Mouse (Mus musculus) frontal cortex, adult (tissue): ENCODE results near the gene BC005624.
A peak's percentile ranks its signal among the peaks of the same experiment; 100 is the strongest.
"Not testable (repeated sequence)": the region's sequence is repeated elsewhere in the genome, so short reads cannot be mapped to it uniquely, and the experiment has no call there.

Experiments
- ATAC-seq: cut with Nextera tagmentation; 2 replicates; pipeline ENCODE4 v1.9.2; 2017; ENCODE audit warnings: mild to moderate bottlenecking, moderate library complexity, mixed read lengths; ENCODE audit not compliant: low TSS enrichment

Gene BC005624

DNA sequence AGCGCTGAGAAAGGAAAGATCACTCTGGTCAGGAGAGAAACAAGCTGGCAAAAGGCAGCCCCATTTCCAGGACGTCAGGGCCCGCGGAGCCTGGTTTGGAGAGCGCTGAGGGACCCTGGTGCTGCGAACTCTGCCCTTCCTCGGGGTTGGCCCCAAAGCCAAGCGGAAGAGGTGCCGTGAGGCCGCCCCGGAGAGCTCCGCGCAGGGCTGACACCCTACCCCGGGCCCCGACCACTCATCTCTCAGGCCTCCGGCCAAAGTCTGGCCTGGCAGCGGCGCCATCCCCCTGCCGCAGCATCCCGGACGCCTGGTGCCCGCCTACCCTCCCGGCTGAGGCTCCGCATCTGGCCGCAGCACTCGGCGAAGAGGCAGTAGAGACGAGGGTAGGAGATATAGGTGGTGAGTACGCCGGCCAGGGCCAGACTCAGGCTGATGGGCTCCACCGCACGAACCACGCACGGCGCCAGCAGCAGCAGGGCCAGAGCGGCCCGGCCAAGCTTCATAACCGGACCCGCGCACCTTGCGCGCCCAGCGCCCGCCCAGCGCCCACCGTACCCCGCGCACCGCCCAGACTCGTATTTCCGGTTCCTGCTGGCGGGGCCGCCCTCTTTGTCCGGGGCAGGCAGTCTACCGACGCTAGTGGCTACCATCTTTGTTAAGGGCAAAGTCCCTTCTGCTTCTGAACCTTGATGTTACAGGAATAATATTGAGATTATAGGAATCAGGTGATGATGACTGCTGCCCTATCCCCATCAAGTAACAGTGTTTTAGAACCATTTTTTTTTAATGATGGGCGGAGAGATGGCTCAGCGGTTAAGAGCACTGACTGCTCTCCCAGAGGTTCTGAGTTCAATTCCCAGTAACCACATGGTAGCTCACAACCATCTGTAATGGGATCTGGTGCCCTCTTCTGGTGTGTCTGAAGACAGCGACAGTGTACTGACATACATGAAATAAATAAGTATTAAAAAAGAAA is 14.4 kb downstream of the BC005624 start, which contains the start of gene Tor1a:
Gene Tor1a (minus strand): TSS at position 582 of the 976 bp plus-strand sequence.
- peak; percentile 92 for ATAC-seq

DNA sequence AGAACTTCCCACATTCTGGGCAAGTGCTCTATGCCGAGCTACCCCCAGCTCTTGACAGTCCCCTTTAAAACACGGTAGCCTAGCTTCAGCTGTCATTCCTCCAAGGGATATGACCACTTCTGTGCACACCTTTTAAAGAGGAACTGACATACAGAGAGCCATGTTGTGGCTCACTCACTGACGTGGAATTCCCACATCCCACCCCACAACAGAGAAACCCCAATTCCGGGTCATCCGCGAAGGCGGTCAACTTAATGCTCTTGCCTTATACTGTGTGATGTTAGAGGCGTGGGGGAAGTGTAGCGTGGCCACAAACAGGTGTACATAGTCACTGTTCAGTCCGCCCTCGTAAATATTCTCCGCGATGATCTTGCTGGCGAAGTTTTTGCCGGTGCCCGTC is 15.2 kb downstream of the BC005624 start:
- ATAC-seq, result no peak

DNA sequence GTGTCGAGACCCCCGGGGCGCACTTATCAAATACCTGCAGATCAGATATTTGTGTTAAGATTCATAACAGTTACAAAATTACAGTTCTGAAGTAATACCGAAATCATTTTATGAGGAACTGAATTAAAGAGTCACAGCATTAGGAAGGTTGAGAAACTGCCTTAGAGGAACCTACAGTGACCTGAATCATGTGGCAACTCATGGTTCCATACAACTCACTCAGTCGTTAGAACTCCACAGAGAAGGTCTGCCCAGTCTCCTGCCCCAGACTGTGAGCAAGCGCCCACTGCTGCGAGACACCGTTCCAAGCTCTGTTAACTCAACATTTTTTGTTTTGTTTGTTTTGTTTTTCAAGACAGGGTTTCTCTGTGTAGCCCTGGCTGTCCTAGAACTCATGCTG is 16.4 kb downstream of the BC005624 start:
- no peak for ATAC-seq

DNA sequence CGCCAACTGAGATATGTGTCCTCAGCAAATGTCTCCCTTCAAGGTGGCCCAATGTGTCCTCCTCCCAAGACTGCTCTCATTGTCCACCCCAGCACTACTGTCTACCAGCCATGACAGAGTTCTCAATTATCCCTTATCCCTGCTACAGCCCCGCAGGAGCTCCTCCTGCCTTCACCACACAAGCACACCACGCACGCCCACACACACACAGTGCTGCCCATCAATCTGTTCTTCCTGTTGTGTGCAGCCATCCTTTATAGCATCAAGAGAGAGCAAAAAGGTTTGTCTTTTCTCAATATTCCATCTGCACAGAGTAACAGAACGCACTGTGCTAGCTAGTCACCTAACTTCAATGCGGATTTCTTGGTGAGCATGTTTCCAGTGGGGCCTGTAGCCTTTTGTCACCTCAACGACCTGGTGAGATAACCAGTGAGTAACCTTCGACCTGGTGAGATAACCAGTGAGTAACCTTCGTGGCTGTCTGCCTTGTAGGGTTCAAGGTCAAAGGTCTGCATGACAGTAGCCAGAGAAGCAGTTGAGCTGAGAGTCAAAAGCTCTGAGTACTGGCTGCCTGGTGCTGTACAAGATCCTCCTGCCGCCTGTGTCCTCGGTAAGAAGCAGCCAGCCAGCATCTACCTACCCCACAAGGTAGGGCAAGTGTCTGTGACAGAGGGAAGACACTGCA is 19.3 kb downstream of the BC005624 start:
- ATAC-seq, result peak; percentile 53

DNA sequence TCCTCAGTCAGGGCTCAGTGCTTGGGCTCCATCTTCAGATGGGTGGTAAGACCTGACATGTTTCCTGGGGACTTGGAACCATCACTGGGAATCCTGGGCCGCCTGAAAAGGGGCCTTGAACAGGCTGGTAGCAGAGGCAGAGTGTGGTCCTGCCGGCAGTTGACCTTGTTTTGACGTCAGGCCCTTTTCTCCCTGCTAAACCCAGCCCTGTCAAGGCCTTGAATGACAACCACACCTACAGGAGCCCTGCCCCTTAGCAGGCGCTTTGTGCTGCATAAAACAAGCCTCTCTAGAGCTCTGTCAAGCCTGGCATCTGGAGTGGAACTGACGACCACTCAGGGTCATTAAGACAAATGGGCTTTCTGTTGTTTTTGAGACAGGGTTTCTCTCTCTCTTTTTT is 22.1 kb downstream of the BC005624 start:
- ATAC-seq, result no peak

DNA sequence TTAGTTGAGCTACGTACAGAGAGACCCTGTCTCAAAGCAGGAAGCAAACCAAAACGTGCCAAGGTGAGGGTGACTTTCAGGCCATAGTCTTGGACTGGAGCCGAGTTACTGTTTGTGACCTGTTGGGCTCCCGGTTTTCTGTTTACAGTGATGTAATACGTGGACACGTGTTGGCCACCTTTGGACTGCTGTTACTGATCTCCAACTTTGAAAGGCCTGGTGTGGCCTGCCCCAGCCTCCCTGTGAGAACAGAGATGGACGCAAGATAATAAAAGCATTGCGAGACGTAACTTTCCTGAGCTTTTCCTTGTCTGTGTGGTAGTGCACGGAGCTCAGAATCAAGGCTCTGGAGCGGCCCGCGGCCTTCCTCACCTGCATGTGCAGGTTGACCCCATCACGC is 23.3 kb downstream of the BC005624 start:
- ATAC-seq, result no peak

DNA sequence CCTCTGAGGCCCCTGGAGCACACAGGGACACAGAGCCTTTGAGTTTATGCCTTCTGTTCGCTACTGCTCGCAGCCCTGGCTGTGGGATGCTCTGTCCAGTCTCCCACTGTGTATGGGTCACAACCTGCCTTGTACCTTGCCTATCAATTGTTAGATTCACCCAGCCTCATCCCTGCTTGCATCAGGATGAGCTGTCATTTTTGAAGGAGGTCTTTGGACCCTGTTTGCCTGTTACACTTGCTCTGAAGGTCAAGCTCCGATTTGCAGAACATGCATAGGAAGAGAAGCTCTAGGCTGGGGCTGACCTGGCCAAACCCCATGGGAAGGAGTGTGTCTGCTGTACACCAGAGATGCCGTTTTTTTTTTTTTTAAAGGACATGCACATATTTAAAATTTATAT is 24.5 kb downstream of the BC005624 start:
- ATAC-seq, result no peak

DNA sequence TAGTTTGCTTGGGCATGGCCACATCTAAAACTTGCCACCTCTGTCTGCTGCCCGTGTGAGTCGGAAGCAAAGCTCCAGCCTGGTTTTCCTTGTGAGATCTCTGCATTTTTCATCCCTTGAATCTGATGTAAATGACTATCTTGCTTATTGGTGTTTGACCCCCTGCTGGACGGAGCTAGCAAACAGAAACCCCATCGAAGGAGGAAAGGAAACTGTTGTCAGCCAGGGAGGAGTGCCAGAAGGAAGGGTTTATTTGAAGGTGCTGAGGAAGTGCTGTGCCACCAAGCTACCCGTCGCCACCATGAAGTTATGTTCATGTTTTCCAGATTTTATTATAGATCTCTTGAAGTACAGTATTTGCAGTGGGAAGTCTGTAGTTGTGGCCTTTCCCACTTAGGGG is 27.2 kb downstream of the BC005624 start:
- ATAC-seq, result no peak

DNA sequence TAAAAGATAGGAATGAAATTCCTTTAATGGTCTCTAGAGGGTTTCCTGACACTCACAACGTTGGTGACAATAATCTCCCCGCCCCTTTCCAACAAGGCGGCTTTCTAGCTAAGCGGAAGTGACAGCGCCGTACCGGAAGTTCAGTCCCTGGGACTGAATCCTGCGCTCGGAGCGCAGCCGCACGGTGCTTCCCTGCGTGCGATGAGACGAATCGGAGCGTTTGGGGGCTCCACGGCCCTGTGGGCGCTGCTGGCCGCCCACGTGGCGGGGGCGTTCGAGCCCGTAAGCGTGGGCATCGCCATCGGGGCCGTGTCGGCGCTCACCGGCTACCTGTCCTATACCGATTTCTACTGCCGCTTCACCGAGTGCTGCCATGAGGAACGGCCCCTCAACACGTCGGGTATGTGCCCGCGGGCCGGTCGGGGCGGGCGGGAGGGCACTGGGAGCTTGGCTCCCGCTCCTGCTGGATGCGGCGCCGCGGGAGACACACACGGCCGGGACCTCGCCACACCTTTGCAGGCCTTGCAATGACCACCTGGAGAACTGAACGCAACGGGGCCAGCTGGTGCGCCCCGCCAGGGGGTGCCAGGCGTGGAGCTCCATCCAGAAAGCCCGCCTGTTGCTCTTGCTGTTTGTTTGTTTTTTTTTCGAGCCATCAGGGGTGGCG is 29.0 kb downstream of the BC005624 start, which contains the start of gene Tor1b:
Gene Tor1b (plus strand): TSS at position 136 of the 667 bp plus-strand sequence.
- peak; percentile 94 for ATAC-seq

DNA sequence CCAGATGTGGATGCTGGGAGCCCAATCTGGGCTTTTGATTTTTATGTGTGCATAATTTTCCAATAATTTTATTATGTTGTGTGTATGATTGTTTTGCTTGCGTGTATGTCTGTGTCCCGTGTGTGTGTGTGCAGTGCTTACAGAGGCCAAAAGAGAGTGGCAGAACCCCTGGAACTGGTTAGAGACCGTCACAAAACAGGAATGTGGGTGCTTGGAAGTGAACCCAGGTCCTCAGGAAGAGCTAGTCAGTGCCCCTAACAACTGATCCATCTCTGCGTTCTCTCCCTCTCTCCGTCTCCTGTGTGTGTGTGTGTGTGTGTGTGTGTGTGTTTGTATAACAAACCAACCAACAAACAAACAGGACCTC is 29.6 kb downstream of the BC005624 start:
- peak; percentile 20; the same call in 1 of the 2 replicates for ATAC-seq

DNA sequence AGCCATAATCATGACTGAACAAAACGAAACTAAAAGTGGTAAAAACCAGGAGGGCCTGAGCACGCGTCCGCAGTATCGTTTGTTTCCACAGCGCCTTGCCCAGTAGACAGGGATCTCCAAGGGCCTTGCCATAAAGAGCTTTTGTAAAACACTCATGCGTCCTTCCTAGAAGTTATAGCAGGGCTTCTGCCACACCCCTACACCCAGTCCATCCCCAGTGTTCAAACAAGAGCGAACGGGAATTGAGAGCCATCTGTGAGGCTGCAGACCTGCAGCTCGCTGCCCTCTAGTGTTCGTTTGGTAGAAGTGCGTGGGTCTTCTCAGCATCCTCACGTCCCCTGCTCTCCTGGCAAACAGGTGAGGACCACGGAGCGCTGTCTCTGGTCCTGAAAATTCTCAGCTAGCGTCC is 39.4 kb downstream of the BC005624 start:
- ATAC-seq, result peak; percentile 91

DNA sequence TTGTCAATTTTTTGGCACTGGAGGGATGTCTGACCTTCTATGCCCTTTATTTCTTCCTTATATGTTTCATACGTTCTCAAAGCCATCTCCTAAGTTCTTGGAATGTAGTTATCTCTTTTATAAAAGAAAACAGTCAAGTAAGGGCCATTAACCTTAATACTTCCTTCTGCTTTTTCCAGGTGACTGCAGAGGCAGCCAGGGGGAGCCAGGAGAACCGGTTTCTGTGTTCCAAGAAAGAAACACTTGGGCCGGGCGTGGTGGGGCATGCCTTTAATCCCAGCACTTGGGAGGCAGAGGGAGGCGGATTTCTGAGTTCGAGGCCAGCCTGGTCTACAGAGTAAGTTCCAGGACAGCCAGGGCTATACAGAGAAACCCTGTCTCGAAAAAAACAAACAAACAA is 39.9 kb downstream of the BC005624 start:
- not testable (repeated sequence) for ATAC-seq

DNA sequence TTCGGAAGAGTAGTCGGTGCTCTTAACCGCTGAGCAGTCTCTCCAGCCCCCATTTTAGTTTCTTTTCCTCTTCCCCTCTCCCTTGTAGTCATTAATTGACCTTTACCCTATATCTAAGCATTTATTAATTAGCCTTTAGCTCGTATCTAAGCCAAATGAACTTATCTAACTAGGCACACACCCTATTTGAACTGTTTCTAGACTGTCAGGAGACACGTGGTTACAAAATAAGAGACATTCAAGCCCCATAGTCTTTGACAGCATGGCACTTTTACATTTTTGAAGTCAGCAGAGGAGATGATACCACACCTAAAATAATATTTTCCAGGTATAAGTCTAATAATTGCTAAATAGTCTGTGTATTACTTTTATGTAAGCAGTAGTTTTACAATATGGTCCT is 40.4 kb downstream of the BC005624 start:
- ATAC-seq, result no peak

DNA sequence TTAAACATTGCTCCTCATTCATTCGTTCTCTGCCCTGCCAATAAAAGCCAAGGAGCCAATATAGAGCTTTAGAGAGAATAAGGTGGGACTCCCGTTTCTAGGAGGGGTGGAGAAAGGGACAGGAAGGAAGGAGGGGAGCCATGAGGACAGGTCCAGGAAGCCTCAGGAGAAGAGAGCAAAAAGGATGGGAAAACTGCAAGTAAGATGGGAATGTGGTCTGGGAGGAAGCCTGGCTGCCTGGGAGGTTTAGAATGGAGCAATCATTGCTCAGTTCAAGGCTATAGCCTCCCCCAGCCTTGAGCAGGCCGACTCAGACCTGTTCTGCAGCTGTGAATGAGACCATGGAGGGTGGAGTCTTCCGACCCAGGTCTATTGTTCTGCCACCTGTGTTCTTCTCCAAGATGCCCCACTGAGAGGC is 43.4 kb downstream of the BC005624 start:
- no peak for ATAC-seq

DNA sequence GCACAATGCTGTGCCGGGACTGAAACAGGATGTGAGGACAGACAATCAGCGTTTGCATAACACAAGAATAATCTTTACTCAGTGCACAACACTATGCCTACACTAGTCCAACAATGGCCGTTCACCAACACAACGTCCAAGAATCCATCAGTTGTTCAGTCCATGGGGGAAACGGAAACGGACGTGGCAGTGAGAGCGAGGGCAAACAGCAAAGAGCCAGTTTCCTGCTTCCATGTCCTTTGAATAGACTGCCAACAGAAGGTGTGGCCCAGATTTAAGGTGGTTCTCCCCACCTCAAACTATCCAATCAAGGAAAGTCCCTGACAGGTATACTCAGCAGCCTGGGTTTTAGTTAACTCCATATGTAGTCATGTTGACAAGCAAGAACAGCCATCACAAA is 44.3 kb downstream of the BC005624 start:
- ATAC-seq, result no peak

DNA sequence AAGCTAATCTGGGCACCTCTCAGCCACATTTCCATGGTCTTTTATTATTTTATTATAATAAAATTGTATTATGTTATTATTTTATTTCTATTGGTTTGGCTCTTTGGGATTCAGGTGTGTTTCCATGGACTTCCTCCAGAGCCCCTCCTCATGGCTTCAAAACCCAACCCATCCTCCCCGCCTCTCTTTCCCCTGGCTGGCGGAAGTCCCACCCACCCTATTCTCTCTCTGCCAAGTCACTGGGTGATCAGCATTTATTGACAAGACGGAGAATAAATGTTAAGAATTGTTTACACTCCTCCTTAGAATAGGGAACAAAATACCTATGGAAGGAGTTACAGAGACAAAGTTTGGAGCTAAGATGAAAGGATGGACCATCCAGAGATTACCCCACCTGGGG is 45.2 kb downstream of the BC005624 start:
- ATAC-seq, result no peak

DNA sequence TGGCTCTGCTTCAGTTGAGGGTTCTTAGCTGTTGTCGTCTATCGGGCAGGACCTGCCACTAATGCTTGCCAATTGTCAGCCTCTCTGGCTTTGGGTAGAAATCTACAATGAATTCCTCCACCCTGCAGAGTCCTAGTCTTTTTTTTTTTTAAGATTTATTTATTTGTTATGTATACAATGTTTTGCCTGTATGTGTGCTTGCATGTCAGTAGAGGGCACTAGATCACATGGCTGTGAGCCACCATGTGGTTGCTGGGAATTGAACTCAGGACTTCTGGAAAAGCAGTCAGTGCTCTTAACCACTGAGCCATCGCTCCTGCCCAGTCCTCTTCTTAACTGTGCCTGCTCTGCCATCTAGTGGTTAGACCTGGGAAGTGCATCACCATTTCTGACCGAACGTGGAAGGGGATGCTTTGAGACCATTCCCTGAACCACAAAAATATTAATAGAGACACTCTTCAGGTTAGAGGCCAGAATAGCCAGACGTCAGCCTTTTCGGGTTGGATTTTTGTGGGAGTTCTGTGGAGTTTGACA is 48.0 kb downstream of the BC005624 start:
- ATAC-seq, result no peak

DNA sequence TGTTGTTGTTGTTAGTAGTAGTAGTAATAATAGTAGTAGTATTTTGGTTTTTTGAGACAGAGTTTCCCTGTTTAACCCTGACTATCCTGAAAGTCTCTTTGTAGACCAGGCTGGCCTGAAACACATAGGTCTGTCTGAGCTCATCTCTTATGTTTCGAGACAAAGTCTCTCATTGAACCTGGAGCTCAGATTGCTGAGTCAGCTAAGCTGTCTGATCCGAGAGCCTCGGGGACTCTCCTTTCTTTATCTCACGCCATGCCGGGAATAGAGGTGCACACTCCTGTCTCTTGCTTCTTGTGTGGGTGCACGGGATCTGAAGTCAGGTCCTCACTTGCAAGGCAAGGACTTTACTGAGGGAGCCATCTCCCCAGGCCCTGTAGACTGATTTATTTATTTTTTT is 49.0 kb downstream of the BC005624 start:
- ATAC-seq, result no peak

DNA sequence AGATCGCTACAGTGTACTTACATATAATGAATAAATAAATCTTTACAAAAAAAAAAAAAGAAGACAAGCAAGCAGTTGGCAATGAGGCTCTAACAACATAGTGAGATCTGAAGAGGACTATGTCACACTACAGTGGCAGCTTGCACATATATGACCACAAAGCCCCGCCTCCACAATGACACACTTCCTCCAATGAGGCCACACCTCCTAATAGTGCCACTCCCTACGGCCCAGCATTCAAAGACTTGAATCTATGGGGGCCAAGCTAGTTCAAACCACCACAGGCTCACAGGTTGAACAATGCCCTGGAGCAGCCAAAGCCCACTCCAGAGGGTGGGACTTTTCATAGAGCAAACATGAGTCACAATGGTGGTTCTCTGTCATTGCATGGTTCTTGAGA is 50.1 kb downstream of the BC005624 start:
- no peak for ATAC-seq

DNA sequence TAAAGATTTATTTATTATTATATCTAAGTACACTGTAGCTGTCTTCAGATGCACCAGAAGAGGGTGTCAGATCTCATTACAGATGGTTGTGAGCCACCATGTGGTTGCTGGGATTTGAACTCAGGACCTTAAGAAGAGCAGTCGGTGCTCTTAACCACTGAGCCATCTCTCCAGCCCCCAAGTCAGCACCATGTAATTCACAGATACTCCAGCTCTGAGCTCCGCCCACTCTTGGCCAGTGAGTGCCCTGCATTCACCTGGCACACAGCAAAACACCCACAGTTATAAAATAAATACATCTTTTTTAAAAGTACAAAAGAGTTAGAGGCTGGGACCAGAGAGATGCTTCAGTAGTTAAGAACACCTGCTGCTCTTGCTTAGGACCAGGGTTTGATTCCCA is 51.2 kb downstream of the BC005624 start:
- ATAC-seq, result not testable (repeated sequence)

DNA sequence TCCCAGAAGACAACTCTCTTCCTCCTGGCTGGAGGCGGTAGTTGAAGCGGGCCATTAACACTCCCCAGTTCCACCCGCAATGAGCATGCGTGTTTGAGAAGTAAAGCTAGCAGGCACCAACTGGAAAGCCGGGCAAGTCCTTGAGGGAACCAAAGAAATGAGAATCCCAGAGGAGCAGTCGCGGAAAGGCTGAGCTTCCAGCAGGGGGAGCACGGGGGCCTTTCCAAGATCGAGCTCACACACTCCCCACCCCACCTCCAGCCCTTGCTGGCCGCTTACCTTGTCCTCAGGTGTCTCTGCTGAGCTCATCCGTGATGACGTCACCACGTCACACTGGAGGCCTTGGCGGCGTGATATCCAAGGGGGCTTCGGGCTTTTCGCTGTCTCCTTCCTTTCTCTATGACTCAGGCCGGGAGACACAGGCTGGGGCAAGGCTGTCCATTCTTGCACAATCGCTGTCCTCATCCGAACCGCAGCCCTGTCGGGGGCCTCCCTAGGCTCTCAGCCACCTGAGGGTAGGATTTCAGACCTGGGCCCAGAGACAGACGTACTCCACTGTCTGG is 52.4 kb downstream of the BC005624 start, which contains the start of gene Ptges:
Gene Ptges (minus strand): TSS at position 381 of the 563 bp plus-strand sequence.
- peak; percentile 84 for ATAC-seq
